Mouse (Mus musculus): ENCODE measurements around the gene Odf2l. TPM values are rescaled to one million over a fixed set of nuclear protein-coding genes. Genes with fewer than 3 reads are reported as not detected.

The Odf2l gene
- 10 to 100 TPM in 1 of 4 experiments, 1 to 10 TPM in 3; 7.1 to 10.2 (median 7.8) TPM for total RNA-seq (2022)

- DNase-seq (ENCODE audit: low spot score in 2 of 2), result peak; percentile 92 to 95
These were observed at the start of gene Odf2l for GRCm38 (mm10) chr3:145118254-145119001. Odf2l (plus strand) TSS chr3:145118588.

DNA sequence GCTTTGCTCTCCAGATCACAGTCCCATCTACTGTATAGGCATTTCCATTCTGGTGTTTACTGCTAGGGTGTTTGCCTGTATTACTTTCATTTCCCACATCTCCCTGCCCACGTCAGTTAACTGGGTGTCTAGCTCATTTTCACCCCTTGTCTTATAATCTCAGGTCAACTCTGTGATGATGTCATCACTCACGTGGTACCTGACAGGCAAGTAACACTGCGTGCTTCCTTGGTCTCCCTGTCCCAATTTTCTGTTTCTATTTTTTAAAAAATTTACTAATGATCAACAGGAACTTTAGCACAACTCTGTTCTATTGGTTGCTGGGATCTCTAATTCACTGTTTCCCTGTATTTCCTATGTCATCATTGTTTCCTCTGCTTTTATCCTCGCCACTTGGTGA, 49.4 kb upstream of the Odf2l start:
- no peak for DNase-seq (ENCODE audit: low spot score in 2 of 2)

DNA sequence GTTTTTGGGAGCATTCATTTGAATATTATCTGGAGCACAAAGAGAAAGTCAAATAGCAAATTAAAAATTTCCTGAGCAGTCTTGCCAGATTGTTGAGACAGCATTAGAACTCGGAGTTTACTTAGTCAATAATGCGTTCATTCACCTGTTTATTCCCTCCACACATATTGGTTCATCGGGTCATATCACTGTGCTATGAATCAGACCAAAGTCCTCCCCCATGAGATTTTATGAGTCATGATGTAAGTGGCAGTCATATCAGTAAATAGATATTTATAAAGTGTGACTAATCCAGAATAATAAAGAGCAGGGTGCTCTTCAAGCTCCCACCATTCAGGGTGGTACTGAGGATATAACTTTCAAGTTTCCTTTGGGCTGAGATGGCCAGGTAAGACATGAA, 46.0 kb upstream of the Odf2l start:
- DNase-seq (ENCODE audit: low spot score in 2 of 2), result no peak

- no peak for DNase-seq (ENCODE audit: low spot score in 2 of 2)
These were observed 40.0 kb upstream of the Odf2l start for GRCm38 (mm10) chr3:145078405-145078804.

GRCm38 (mm10) chr3:145080904-145081303, 37.5 kb upstream of the Odf2l start:
- DNase-seq (ENCODE audit: low spot score in 2 of 2), result no peak

GRCm38 (mm10) chr3:145083081-145083480, 35.3 kb upstream of the Odf2l start:
- no peak for DNase-seq (ENCODE audit: low spot score in 2 of 2)

DNA sequence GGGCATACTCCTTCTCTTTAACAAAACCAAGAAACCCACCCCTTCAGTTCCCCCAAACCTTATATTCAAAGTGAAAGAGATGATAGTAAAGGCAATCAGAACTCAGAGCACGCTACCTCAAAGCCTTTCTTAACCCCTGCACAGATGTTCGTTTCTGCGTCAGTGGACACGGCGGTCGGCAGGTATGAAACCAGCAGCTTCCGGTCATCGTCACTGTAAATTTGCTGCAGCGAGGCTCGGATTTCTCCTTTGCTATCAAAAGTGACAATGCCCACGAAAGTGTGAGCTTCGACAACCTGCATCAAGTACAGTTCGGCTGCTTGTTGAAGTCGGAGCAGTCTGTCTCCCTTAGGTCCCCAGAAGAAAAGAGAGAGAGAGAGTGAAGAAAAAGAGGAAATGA, 32.2 kb upstream of the Odf2l start:
- DNase-seq (ENCODE audit: low spot score in 2 of 2), result no peak

DNA sequence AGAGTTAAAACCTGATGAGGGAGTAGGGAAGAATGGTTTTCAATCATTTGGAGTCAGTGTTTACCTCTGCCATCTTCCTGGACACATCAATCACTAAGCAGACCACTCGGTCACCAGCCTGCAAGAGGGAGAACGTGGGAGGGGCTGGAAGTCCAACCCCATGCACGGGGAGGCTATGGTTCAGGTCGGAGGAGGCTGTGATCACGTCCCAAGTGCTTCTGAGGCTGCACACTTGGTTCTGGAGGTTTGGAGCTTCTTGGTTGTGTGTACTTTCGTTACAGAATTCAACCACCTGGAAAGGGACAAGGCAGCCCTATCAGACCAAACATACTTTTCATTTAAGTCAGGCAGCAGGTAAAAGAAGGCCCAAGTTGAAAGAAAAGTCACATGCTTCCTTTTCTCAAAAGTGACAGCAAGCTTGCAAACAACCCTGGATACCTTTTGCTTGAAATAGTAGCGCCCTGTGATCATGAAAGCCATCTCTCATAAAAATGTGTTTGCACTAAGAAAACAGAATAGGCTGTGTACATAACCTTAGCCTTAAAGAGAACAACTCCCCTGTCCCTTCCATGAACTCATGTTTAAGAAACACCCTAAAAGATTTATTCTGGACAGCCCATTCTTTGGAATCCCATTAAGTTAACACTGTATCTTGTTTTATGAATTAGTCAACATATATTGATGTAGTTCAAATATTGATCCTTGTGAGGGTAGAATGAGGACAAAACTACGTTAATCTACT, 30.4 kb upstream of the Odf2l start:
- no peak for DNase-seq (ENCODE audit: low spot score in 2 of 2)

DNA sequence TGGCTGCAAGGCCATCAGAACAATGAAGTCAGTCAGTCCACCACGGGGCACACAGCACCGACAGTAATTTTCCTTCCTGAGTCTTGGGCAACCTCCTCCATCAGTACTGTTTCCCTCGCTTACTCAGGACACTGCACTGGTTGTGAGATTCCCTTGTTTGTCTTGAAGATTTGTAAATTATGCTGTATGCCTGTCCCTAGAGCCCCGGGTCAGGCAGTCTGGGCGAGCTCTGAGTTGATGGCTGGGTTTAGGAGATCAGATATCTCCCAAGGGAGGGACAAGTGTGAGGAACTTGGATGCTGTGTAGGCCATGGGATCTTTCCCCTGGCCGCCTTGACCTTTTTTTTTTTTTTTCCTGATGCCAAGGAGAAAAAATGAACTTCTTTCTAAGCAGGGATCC, 19.1 kb upstream of the Odf2l start, which contains the start of gene Clca2:
Gene Clca2 (minus strand): TSS at position 153 of the 400 bp plus-strand sequence.
- no peak for DNase-seq (ENCODE audit: low spot score in 2 of 2)

GRCm38 (mm10) chr3:145101891-145102555, 16.4 kb upstream of the Odf2l start:
- peak in 1 of 2 experiments; percentile 6 for DNase-seq (ENCODE audit: low spot score in 2 of 2)

GRCm38 (mm10) chr3:145103321-145103720, 15.1 kb upstream of the Odf2l start:
- no peak for DNase-seq (ENCODE audit: low spot score in 2 of 2)

DNA sequence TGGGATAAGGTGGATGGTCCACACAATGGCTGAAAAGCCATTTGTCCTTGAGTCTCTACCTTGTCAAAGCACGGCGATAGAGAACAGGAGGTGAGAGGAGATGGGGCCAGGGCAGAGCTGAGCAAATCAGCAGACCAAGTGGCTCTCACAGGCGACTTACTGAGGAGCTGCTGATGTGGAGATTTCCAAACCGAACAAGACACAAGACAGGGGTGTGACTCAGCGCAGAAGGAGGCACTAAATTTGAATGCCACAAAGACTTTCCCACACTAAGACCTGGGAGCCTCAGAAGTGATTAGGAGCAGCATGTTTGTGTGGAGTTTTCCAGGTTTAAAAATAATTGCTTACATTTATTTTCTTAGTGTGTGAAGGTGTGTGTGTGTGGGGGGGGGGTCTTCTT, 14.6 kb upstream of the Odf2l start:
- DNase-seq (ENCODE audit: low spot score in 2 of 2), result no peak

DNA sequence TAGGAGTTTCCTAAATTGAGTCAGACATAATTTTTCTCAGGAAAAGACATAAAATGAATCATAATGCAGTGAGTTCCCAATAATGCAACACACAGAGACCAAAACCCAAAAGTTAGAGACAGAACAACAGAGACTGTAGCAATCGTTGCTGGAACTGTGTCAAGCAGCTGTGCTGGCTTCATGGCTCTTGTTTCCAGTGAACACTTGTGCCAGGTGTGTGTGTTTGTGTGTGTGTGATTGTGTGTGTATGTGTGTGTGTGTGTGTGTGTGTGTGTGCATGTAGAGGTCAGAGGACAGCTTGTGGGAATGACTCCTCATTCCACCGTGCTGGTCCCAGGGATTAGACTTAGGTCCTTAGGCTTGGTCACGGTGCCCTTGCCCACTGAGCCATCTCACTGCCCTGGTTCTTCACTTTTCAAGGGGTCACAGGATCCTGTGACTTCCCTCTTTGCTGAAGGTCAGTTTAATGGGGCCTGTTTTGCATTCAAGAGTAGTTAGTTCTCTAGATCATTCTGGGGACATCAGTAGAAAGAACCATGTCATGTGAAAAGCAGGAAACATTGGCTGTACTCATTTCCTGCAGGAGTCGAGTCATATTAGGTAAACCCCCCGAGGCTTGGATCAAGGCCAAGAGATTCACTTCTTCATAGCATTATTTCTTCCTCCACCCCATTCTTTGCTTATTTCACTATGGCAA, 13.2 kb upstream of the Odf2l start:
- DNase-seq (ENCODE audit: low spot score in 2 of 2), result peak in 1 of 2 experiments; percentile 13

- no peak for DNase-seq (ENCODE audit: low spot score in 2 of 2)
These were observed 12.4 kb upstream of the Odf2l start for GRCm38 (mm10) chr3:145105773-145106504.

DNA sequence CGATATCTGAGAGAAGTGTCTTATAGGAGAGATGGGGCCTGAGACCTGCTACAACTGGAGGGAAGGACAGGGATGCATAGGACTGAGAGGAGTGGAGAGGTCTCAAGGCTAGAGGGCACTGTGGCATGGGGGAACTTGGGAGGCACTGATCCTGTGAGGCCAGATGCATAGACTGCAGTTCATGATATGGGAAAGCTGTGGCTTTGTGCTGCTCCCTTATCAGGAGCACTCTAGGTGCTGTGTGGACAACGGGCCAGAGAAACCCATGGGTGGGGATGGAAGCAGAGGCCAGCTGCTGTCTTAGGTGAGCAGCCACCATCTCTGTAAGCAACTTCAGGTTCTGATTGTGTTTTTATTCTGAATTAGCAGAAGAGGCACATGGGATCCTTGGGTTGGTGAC, 3.2 kb upstream of the Odf2l start:
- no peak for DNase-seq (ENCODE audit: low spot score in 2 of 2)

DNA sequence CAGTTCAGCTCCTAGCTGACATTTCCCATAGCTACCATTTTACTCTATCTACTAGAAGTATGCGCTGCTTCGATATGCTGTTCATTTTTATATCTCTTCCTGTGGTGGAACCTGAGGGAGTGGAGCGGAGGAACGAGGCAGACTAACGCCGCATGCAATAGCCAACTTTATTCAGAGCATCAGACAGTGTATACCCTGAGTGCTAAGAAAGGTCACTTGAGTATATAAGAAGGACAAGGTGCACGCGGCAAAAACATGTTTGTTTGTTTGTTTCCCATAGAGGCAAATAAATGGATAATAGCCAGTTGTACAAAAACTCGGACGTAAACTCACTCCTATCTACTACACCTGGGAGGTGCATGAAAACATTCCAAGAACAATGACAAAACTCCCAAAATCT, 751 bp upstream of the Odf2l start:
- no peak for DNase-seq (ENCODE audit: low spot score in 2 of 2)

DNA sequence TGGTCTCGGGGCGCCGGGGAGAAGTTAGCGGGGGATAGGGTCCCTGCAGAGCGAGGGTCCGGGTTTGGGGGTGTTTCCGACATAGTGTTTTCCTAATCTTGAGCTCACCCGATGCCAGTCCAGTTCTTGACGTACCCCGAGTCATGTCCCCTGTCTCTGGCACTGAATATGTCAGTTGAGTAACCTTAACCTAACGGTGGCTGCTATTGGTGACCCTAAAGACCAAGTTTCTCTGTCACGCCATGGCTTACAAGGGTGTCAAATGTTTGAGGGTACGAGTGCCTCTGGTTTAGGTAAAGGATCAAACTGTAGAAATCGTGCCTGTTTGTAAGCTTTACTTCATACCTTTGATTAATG, 592 bp downstream of the Odf2l start:
- DNase-seq (ENCODE audit: low spot score in 2 of 2), result no peak

DNA sequence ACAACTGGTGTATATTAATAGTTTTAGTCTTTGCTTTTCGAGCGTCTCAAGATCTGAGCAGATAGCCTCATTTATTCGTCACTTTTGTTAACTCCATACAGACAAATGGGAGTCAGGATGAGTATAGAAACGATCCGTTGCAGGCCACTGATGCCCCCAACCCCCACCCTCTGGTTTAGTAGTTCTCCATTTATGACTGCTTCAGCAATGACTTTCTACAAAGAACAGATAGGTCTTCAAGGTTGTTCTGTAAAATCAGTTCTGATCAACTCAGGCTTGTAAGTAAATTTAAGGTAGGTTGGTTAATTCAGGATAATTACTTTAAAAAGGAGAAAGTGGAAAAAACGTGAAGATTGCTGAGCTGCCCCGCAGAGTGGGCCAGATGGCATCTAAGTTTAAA, 1.0 kb downstream of the Odf2l start:
- DNase-seq (ENCODE audit: low spot score in 2 of 2), result no peak

GRCm38 (mm10) chr3:145126618-145127017, 8.2 kb downstream of the Odf2l start:
- DNase-seq (ENCODE audit: low spot score in 2 of 2), result no peak

- no peak for DNase-seq (ENCODE audit: low spot score in 2 of 2)
These were observed 11.0 kb downstream of the Odf2l start for GRCm38 (mm10) chr3:145129356-145129755.
